Mouse (Mus musculus) CH12.LX (cell line): ENCODE results near the gene Prickle3. TPM values are rescaled to one million over a fixed set of nuclear protein-coding genes. Genes with fewer than 3 reads are reported as not detected.

Experiments used
- DNase-seq: peaks from one replicate; pipeline ENCODE4 v3.0.0-alpha.2; 2013; ENCODE audit errors: extremely low read depth
- H3K27ac ChIP-seq: 2 replicates; pipeline ENCODE4 v1.5.1; 2012; ENCODE audit warnings: low read depth, mild to moderate bottlenecking, control low read depth, moderate library complexity; ENCODE audit not compliant: insufficient read depth
- H3K27me3 ChIP-seq: replicated peaks from 2 replicates; pipeline ENCODE3; 2012; ENCODE audit warnings: inconsistent platforms
- H3K36me3 ChIP-seq, 2 experiments: replicated peaks in 1 of 2; 2 replicates each; pipeline versions ENCODE3 to v1.6.1; 2012; ENCODE audit warnings: inconsistent platforms in 1 of 2, low read length in 1 of 2, mild to moderate bottlenecking in 1 of 2, mixed read lengths in 1 of 2, moderate library complexity in 1 of 2; ENCODE audit not compliant: control insufficient read depth in 1 of 2, insufficient read depth in 1 of 2
- H3K4me1 ChIP-seq, 2 experiments: 2 replicates each; pipeline ENCODE4 v1.6.1; 2012; ENCODE audit warnings: inconsistent platforms in 1 of 2, moderate library complexity in 1 of 2; ENCODE audit not compliant: insufficient read depth in 2 of 2, control insufficient read depth in 1 of 2
- H3K4me2 ChIP-seq: 2 replicates; pipeline ENCODE4 v1.6.1; 2012; ENCODE audit warnings: low read depth, mild to moderate bottlenecking, control low read depth; ENCODE audit not compliant: poor library complexity, insufficient read depth, severe bottlenecking
- H3K4me3 ChIP-seq, 3 experiments: fragments of 150-350 bp in 1 of 3; sonication (generic) in 1 of 3; replicated peaks in 1 of 3; 2 replicates each; pipeline versions ENCODE3 to v1.5.1; 2011 to 2012; ENCODE audit warnings: low read depth in 2 of 3, low read length in 2 of 3, mild to moderate bottlenecking in 2 of 3, moderate library complexity in 2 of 3, control low read depth in 1 of 3, improper control_type of control experiment in 1 of 3, inconsistent platforms in 1 of 3, mixed read lengths in 1 of 3; ENCODE audit not compliant: poor library complexity in 1 of 3
- H3K79me2 ChIP-seq: replicated peaks from 2 replicates; pipeline ENCODE4 v1.6.1; 2012; ENCODE audit warnings: mild to moderate bottlenecking, moderate library complexity; ENCODE audit not compliant: control insufficient read depth, poor library complexity, insufficient read depth, severe bottlenecking; ENCODE audit errors: extremely low read depth
- H3K9ac ChIP-seq: 2 replicates; pipeline ENCODE4 v1.6.1; 2012; ENCODE audit warnings: low read depth, mild to moderate bottlenecking, control low read depth, moderate library complexity; ENCODE audit not compliant: insufficient read depth
- H3K9me3 ChIP-seq: replicated peaks from 2 replicates; pipeline ENCODE3; 2012; ENCODE audit warnings: low read length, inconsistent platforms, mixed read lengths
- BHLHE40 ChIP-seq: IDR thresholded peaks from 2 replicates; pipeline ENCODE4 v1.6.1; 2011; ENCODE audit warnings: mild to moderate bottlenecking, low read depth, low read length, improper control_type of control experiment
- CHD1 ChIP-seq: IDR thresholded peaks from 2 replicates; pipeline ENCODE4 v1.6.1; 2012; ENCODE audit warnings: low read depth, low read length, improper control_type of control experiment, inconsistent platforms
- CHD2 ChIP-seq: IDR thresholded peaks from 2 replicates; pipeline ENCODE4 v1.6.1; 2011; ENCODE audit warnings: low read length, improper control_type of control experiment
- CTCF ChIP-seq, 2 experiments: IDR thresholded peaks in 1 of 2; conservative IDR thresholded peaks in 1 of 2; 2 replicates each; pipeline ENCODE4 v1.5.1; 2011 to 2012; ENCODE audit warnings: low read depth in 2 of 2, low read length in 2 of 2, improper control_type of control experiment in 1 of 2, inconsistent platforms in 1 of 2, mild to moderate bottlenecking in 1 of 2, moderate library complexity in 1 of 2
- EP300 ChIP-seq: IDR thresholded peaks from 2 replicates; pipeline ENCODE4 v1.6.1; 2011; ENCODE audit warnings: low read length, improper control_type of control experiment
- ETS1 ChIP-seq: conservative IDR thresholded peaks from 2 replicates; pipeline ENCODE4 v1.6.1; 2012; ENCODE audit warnings: low read depth, mild to moderate bottlenecking, inconsistent platforms, low read length, improper control_type of control experiment, moderate library complexity
- GABPA ChIP-seq: IDR thresholded peaks from 2 replicates; pipeline ENCODE4 v1.6.1; 2012; ENCODE audit warnings: low read depth, low read length, improper control_type of control experiment, inconsistent platforms; ENCODE audit not compliant: insufficient replicate concordance
- HCFC1 ChIP-seq: IDR thresholded peaks from 2 replicates; pipeline ENCODE4 v1.6.1; 2012; ENCODE audit warnings: low read depth, mild to moderate bottlenecking, inconsistent platforms, low read length, improper control_type of control experiment
- JUN ChIP-seq: IDR thresholded peaks from 2 replicates; pipeline ENCODE4 v1.6.1; 2011; ENCODE audit warnings: low read depth, mild to moderate bottlenecking, low read length, improper control_type of control experiment, moderate library complexity; ENCODE audit not compliant: insufficient read depth
- MAFK ChIP-seq: IDR thresholded peaks from 2 replicates; pipeline ENCODE4 v1.6.1; 2011; ENCODE audit warnings: low read length, improper control_type of control experiment; ENCODE audit not compliant: insufficient replicate concordance
- MEF2A ChIP-seq: IDR thresholded peaks from 2 replicates; pipeline ENCODE4 v1.6.1; 2014; ENCODE audit warnings: low read depth, mild to moderate bottlenecking, inconsistent platforms, low read length, improper control_type of control experiment, borderline replicate concordance
- MXI1 ChIP-seq: IDR thresholded peaks from 2 replicates; pipeline ENCODE4 v1.6.1; 2011; ENCODE audit warnings: mild to moderate bottlenecking, low read depth, low read length, improper control_type of control experiment
- MYC ChIP-seq: IDR thresholded peaks from 2 replicates; pipeline ENCODE4 v1.6.1; 2011; ENCODE audit warnings: low read depth, mild to moderate bottlenecking, improper control_type of control experiment, low read length
- PAX5 ChIP-seq: IDR thresholded peaks from 2 replicates; pipeline ENCODE4 v1.6.1; 2012; ENCODE audit warnings: low read length, inconsistent platforms, mixed read lengths
- POLR2A ChIP-seq: IDR thresholded peaks from 2 replicates; pipeline ENCODE4 v1.6.1; 2011; ENCODE audit warnings: low read depth, mild to moderate bottlenecking, improper control_type of control experiment, low read length
- POLR2AphosphoS2 ChIP-seq: IDR thresholded peaks from 2 replicates; pipeline ENCODE4 v1.6.1; 2011; ENCODE audit warnings: low read depth, low read length, improper control_type of control experiment
- RAD21 ChIP-seq: IDR thresholded peaks from 2 replicates; pipeline ENCODE4 v1.6.1; 2011; ENCODE audit warnings: low read depth, mild to moderate bottlenecking, low read length, improper control_type of control experiment, moderate library complexity
- RCOR1 ChIP-seq: conservative IDR thresholded peaks from 2 replicates; pipeline ENCODE4 v1.6.1; 2012; ENCODE audit warnings: low read depth, mild to moderate bottlenecking, inconsistent platforms, low read length, improper control_type of control experiment
- UBTF ChIP-seq: IDR thresholded peaks from 2 replicates; pipeline ENCODE4 v1.6.1; 2012; ENCODE audit warnings: low read depth, mild to moderate bottlenecking, inconsistent platforms, low read length, improper control_type of control experiment, moderate library complexity
- USF1 ChIP-seq: IDR thresholded peaks from 2 replicates; pipeline ENCODE4 v1.6.1; 2014; ENCODE audit warnings: low read depth, mild to moderate bottlenecking, inconsistent platforms, low read length, improper control_type of control experiment
- dilution Hi-C: fragments of 300-500 bp; cut with MboI; formaldehyde crosslinking; loops from 2 replicates; pipeline ENCODE4 v1.14.3; 2020; ENCODE audit warnings: low sequenced_read_pairs; ENCODE audit not compliant: extremely low pct_unique_long_range_greater_than_20kb, extremely low pct_ligation_motif_present
- in situ Hi-C: fragments of 300-500 bp; cut with MboI; formaldehyde crosslinking; loops from 3 replicates; pipeline ENCODE4 v1.14.3; 2019; ENCODE audit warnings: low sequenced_read_pairs, low pct_ligation_motif_present, low pct_unique_long_range_greater_than_20kb, mixed read lengths
- polyA plus RNA-seq: library from polyadenylated mRNA; unstranded; fragments of >175 nt; gene quantifications from 2 replicates; pipeline ENCODE4 v1.2.1, GENCODE M21; 2012; ENCODE audit warnings: low read depth; ENCODE audit not compliant: insufficient read length
- total RNA-seq, 2 experiments: library from RNA; depleted of rRNA; stranded (reverse); fragments of 300-350 nt in 1 of 2; fragments of >200 nt in 1 of 2; gene quantifications; 2 replicates each; pipeline ENCODE4 v1.2.3; 2012 to 2014

Gene Prickle3
- total and polyA plus RNA-seq, 3 experiments, result 2.2 to 12.5 (median 4.5) TPM

GRCm38 (mm10) chrX:7661086-7661485, 4.0 kb downstream of the Prickle3 start (continued):
- no peak for TF ChIP-seq JUN

- H3K4me3 ChIP-seq, result no peak overlapping the region
- H3K27me3 ChIP-seq, result no peaks in the 10 kb centered on the region
- dilution Hi-C loops, result no loop called here
- H3K9ac ChIP-seq, result no peak overlapping the region
- peaks cover 8 to 17% of the 10 kb centered on the region in 2 experiments for H3K4me1 ChIP-seq
- no peak overlapping the region for H3K4me2 ChIP-seq
- TF ChIP-seq UBTF (no peak), CHD1 (no peak), RCOR1 (no peak), MYC (no peak)
- H3K79me2 ChIP-seq, result no peaks in the 10 kb centered on the region
- in situ Hi-C loops, result no loop called here
- H3K27ac ChIP-seq, result no peak overlapping the region
- no peaks in the 10 kb centered on the region for H3K9me3 ChIP-seq
- H3K36me3 ChIP-seq, result peaks cover 40 to 58% of the 10 kb centered on the region in 2 experiments
- DNase-seq, result no peak
Observed at GRCm38 (mm10) chrX:7662936-7663335, 5.9 kb downstream of the Prickle3 start.

- Histone ChIP-seq H3K27ac (no peak overlapping the region; the same call in 1 of the 2 replicates), H3K9me3 (no peaks in the 10 kb centered on the region), H3K4me3 (no peak overlapping the region), H3K36me3 (peaks cover 44 to 61% of the 10 kb centered on the region in 2 experiments), H3K27me3 (no peaks in the 10 kb centered on the region), H3K9ac (no peak overlapping the region), H3K4me2 (no peak overlapping the region), H3K79me2 (peaks cover 9% of the 10 kb centered on the region), H3K4me1 (peaks cover 10 to 15% of the 10 kb centered on the region in 2 experiments)
- dilution Hi-C loops, result no loop called here
- in situ Hi-C loops, result no loop called here
- DNase-seq, result no peak
- TF ChIP-seq CHD2, result no peak
- no peak for TF ChIP-seq POLR2AphosphoS2
- no peak for TF ChIP-seq RAD21
- no peak for TF ChIP-seq POLR2A
- no peak for TF ChIP-seq BHLHE40
- TF ChIP-seq USF1, result no peak
- no peak for TF ChIP-seq UBTF
- TF ChIP-seq MXI1, result no peak
- TF ChIP-seq HCFC1, result no peak
- no peak for TF ChIP-seq GABPA
- TF ChIP-seq CTCF (conservative IDR thresholded peaks at IDR 0.05 in 1 of 2, IDR thresholded peaks at IDR 0.05 in 1 of 2; ENCODE audit: low read depth in 2 of 2, low read length in 2 of 2), result no peak
- TF ChIP-seq JUN, result no peak
- no peak for TF ChIP-seq MAFK
- TF ChIP-seq EP300, result no peak
- no peak for TF ChIP-seq ETS1
- no peak for TF ChIP-seq PAX5
- no peak for TF ChIP-seq MEF2A
Observed at GRCm38 (mm10) chrX:7664791-7665190, 7.7 kb downstream of the Prickle3 start.
